Mouse (Mus musculus): Measurements from ENCODE around the gene Tyrobp.

Tyrobp gene

GRCm38 (mm10) chr7:30429327-30429726 lies 15.8 kb downstream of the Tyrobp start:
- DNase-seq = no peak

- no peak for DNase-seq
Measured at GRCm38 (mm10) chr7:30430191-30430590, 16.6 kb downstream of the Tyrobp start.

- peak in 1 of 2 experiments; percentile 66 for DNase-seq
Measured at GRCm38 (mm10) chr7:30431793-30432192, 18.2 kb downstream of the Tyrobp start.

GRCm38 (mm10) chr7:30434238-30434637 lies 20.7 kb downstream of the Tyrobp start:
- DNase-seq = peak in 1 of 2 experiments; percentile 72

GRCm38 (mm10) chr7:30434701-30435100 lies 21.1 kb downstream of the Tyrobp start:
- no peak for DNase-seq

- no peak for DNase-seq
Measured at GRCm38 (mm10) chr7:30435156-30435555, 21.6 kb downstream of the Tyrobp start.

- no peak for DNase-seq
Measured at GRCm38 (mm10) chr7:30436879-30437278, 23.3 kb downstream of the Tyrobp start.

GRCm38 (mm10) chr7:30439734-30440133 lies 26.2 kb downstream of the Tyrobp start:
- peak in 1 of 2 experiments; percentile 20 for DNase-seq

- DNase-seq = peak; percentile 32 to 56
Measured at GRCm38 (mm10) chr7:30440697-30441096, 27.1 kb downstream of the Tyrobp start.

GRCm38 (mm10) chr7:30443696-30444095 lies 30.1 kb downstream of the Tyrobp start:
- DNase-seq = no peak

GRCm38 (mm10) chr7:30444154-30444970 lies 30.8 kb downstream of the Tyrobp start:
- DNase-seq = peak; percentile 25 to 44

GRCm38 (mm10) chr7:30444971-30445751 lies 31.6 kb downstream of the Tyrobp start, which contains the start of gene Aplp1:
TSS of gene Aplp1 (minus strand) at chr7:30445535.
- peak; percentile 64 to 68 for DNase-seq

- DNase-seq = no peak
Measured at GRCm38 (mm10) chr7:30450241-30450640, 36.7 kb downstream of the Tyrobp start.

- no peak for DNase-seq
Measured at GRCm38 (mm10) chr7:30453327-30453726, 39.8 kb downstream of the Tyrobp start.

GRCm38 (mm10) chr7:30453766-30454165 lies 40.2 kb downstream of the Tyrobp start:
- peak in 1 of 2 experiments; percentile 55 for DNase-seq

- no peak for DNase-seq
Measured at GRCm38 (mm10) chr7:30454259-30454658, 40.7 kb downstream of the Tyrobp start.

GRCm38 (mm10) chr7:30456487-30456886 lies 42.9 kb downstream of the Tyrobp start:
- no peak for DNase-seq

GRCm38 (mm10) chr7:30456911-30457628 lies 43.5 kb downstream of the Tyrobp start:
- no peak for DNase-seq

GRCm38 (mm10) chr7:30457629-30458330 lies 44.2 kb downstream of the Tyrobp start, which contains the start of the genes Kirrel2 and Nphs1:
TSS of gene Kirrel2 (minus strand) at chr7:30457690.
TSS of gene Nphs1 (plus strand) at chr7:30458315.
- no peak for DNase-seq

GRCm38 (mm10) chr7:30459484-30459883 lies 45.9 kb downstream of the Tyrobp start:
- no peak for DNase-seq

- DNase-seq = no peak
Measured at GRCm38 (mm10) chr7:30463568-30463967, 50.0 kb downstream of the Tyrobp start.

GRCm38 (mm10) chr7:30463996-30464395 lies 50.4 kb downstream of the Tyrobp start:
- DNase-seq = no peak
